Mouse (Mus musculus): Measurements from ENCODE around the gene Kcnk13. TPM values are rescaled to one million over a fixed set of nuclear protein-coding genes. Genes with fewer than 3 reads are reported as not detected.

The Kcnk13 gene
- total RNA-seq, 2 experiments from 2014 or later = not detected

DNA sequence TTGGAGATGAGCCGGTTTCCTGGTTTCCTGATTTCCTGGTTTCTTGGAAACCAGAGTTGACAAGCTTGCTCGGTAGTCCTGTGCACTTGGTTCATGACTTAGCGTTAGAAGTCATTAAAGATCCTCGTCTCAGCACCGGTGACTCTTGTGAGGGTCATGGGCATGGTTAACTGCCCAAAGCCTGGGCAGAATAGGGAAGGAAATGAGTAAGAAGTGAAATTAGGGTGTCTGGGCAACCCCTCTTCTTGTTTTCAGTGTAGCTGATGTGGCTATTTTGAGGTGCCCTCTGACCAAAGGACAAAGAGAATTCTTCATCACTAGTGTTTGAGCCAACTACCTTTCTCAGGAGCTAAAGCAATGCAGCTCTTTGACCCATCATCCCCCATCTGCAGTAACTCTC is 41.0 kb downstream of the Kcnk13 start:
- ATAC-seq (replicated peaks; ENCODE audit: low FRiP score, poor library complexity, severe bottlenecking) = no peak

DNA sequence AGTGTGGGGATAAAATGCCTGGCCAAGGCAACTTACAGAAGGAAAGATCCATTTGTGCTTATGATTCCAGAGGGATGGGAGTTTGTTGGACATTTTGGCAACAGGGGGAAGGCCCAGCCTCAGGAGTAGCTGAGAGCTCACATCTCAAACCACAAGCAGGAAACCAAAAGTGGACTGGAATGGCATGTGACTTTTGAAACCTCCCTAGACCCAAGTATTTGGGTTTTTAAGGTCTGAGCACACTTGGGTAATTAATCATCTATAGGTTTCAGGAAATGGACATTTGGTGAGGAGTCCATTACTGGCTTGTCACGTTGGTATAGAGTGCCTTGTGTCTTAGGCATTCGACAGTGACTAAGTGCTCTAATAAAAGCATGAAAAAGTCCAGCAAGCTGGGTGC is 42.4 kb downstream of the Kcnk13 start:
- ATAC-seq (replicated peaks; ENCODE audit: low FRiP score, poor library complexity, severe bottlenecking) = no peak

DNA sequence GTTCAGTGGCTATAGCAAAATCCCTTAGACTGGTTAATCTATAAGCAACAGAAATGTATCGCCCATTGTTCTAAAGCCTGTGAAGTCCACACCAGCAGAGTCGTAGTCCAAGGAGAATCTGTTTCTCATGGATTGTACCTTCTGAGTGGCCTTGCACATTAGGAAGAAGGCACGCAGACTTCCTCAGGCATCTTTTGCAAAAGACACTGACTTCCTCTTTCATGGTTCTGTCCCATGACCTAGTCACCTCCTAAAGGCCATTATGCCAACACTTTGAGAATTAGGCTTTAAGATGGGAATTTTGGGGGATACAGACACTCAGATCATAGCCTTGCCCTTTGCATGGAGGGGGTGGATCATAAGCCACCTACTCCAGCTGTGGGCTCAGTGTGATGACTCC is 48.5 kb downstream of the Kcnk13 start:
- no peak for ATAC-seq (replicated peaks; ENCODE audit: low FRiP score, poor library complexity, severe bottlenecking)

GRCm38 (mm10) chr12:100015146-100015545 is 50.8 kb downstream of the Kcnk13 start:
- no peak for ATAC-seq (replicated peaks; ENCODE audit: low FRiP score, poor library complexity, severe bottlenecking)

DNA sequence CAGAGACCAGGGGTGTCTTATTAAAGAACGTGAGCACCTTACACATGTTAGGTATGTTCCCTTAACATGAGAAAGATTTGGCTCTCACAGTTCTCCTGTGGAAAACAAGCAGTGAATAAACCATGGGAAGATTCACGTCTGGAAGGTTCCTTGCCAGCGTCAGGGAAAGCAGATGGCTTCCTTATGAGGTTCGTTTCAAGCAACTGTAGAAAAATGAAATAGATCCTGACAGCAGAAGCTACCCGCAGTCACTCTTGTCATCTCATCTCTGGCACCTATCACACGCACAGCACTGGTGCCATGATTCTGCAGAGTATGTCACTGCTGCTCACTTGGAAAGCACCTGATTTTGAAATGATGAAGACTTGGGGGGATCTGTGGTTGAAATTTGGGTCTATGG is 53.4 kb downstream of the Kcnk13 start:
- no peak for ATAC-seq (replicated peaks; ENCODE audit: low FRiP score, poor library complexity, severe bottlenecking)

DNA sequence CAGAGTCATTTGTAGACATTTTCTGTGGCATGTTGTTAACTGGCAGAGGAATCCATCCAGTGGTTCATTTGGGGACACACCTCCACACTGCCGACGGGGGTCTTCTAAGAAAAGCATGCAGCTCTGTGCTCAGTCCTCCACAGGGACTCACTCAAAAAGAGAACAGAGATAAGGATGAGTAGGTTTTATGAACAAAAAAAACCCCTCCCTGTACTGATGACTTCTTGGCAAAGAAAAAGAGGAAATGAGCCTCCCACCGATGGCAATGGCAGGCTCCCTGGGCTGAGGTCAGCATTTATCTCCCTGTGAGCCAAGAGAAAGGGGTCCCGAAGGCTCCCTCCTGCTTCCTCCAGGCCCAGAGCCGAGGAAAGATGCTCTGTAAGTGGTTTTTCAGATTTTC is 58.2 kb downstream of the Kcnk13 start:
- ATAC-seq (replicated peaks; ENCODE audit: low FRiP score, poor library complexity, severe bottlenecking) = no peak

- no peak for ATAC-seq (replicated peaks; ENCODE audit: low FRiP score, poor library complexity, severe bottlenecking)
Observed at GRCm38 (mm10) chr12:100023821-100024365, 59.6 kb downstream of the Kcnk13 start.

DNA sequence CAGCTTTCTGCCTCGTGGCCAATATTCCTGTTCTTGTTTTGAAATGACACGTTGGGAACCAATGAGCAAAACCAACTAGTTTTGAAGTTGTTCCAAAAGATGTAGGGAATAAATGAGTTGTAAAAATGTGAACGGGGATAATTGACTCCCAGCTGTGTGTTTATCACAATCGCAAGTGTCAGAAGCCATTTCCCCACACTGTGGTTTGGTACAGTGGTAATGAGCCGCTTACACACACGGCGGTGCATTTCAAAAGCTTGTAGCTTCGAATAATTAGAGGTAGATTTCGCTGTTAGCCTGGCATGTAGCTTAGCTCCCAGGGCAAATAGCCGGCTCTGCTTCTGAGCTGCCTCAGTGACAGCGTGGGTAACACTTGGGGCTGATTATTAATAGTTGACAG is 61.4 kb downstream of the Kcnk13 start:
- no peak for ATAC-seq (replicated peaks; ENCODE audit: low FRiP score, poor library complexity, severe bottlenecking)

DNA sequence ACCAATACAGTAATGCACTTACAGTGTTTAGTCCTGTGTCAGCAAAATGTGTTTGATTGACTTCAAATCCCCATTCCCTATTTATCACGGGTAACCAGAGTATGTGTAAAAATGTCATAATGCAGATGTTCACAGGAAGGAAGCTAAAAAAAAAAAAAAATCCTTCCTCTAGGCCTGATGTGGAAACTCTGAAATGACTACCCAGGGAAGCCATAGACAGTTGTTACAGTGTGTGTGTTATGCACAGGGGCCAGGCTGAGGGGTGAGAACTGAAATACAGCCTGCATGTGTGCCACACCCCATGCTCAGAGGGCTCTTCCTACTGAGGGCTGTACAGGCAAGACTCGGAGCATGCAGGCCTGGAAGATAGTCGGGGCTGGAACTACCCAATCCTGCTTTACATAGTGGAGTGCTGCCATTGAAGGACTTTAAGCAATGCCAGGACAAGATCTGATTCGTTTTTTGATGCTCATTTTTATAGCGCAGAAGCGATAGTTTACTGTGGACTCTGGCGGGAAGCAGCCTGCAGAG is 62.5 kb downstream of the Kcnk13 start:
- ATAC-seq (replicated peaks; ENCODE audit: low FRiP score, poor library complexity, severe bottlenecking) = no peak

DNA sequence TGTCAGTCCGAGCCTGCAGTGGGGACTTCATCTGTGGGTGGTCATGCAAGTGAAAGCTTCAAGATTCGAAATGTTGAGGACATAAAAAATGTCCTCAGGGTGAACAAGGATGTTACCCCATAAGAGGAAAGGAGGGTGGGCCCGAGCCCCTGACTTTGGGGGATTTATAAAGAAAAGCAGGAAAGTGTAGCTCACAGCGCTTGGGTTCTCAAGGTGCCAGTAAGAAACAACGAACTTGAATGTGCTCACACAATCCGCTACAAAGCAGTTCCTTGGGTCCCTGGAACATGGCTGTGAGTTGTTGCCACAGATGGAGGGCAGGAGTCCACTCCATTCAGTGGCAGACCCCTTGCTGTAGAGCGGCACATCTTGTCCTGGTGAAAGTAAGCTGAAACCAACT is 63.0 kb downstream of the Kcnk13 start:
- ATAC-seq (replicated peaks; ENCODE audit: low FRiP score, poor library complexity, severe bottlenecking) = no peak

GRCm38 (mm10) chr12:100031681-100032080 is 67.4 kb downstream of the Kcnk13 start:
- ATAC-seq (replicated peaks; ENCODE audit: low FRiP score, poor library complexity, severe bottlenecking) = no peak

GRCm38 (mm10) chr12:100032521-100032920 is 68.2 kb downstream of the Kcnk13 start:
- no peak for ATAC-seq (replicated peaks; ENCODE audit: low FRiP score, poor library complexity, severe bottlenecking)

- ATAC-seq (replicated peaks; ENCODE audit: low FRiP score, poor library complexity, severe bottlenecking) = no peak
Observed at GRCm38 (mm10) chr12:100038741-100039262, 74.5 kb downstream of the Kcnk13 start.

DNA sequence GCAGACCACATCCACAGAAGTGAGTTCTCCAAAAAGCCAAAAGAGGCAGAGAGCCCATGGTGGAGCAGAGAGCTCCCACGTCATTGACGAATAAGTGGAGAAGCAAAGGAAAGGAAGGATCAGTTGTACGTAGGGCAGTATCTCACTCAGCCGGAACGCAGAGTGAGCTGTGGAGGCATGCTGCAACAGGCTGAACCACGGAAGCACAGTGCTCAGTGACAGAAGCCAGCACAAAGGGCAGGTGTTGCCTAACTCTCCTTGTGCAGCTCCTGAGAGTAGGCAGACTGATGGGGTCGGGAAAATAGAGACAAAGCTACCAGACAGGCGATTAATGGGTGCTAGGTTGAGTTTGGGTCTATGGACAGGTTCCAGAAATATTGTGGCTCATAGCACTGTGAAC is 77.8 kb downstream of the Kcnk13 start:
- ATAC-seq (replicated peaks; ENCODE audit: low FRiP score, poor library complexity, severe bottlenecking) = no peak

DNA sequence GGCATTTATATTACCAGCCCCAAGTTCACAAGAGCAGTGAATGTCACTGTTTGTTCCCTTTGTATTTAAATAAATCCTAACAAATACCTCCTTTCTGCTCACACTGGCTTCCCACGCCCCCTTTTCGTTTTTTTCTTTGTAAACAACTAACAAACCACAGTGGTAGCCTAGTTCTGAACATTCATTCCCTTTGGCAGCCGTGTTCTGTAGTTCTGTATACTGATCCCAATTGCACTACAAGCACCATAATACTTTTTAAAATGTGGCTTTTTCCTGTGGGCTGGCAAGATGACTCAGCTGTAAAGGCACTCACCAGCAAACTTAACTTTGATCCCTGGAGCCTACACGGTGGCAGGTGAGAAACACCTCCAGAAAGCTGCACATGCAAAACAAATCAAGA is 80.4 kb downstream of the Kcnk13 start:
- no peak for ATAC-seq (replicated peaks; ENCODE audit: low FRiP score, poor library complexity, severe bottlenecking)

DNA sequence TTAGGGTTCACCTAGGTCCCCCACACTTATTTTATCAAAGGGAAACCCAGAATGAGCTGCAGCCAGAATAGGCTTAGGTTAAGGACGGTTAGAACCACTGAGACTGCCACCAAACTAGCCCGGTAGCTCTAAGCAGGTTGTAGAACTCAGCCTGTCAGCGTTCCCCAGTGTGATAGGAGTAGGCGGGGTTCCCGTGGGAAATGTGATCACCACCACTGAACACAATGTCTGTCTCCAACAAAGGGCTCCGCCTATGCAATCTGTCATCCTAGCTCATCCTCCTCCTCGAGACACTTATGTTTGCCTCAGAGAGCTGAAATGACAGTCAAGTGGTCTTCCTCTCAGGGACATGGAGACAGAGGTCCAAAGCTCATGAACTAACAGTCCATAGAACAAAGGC is 86.3 kb downstream of the Kcnk13 start:
- no peak for ATAC-seq (replicated peaks; ENCODE audit: low FRiP score, poor library complexity, severe bottlenecking)

DNA sequence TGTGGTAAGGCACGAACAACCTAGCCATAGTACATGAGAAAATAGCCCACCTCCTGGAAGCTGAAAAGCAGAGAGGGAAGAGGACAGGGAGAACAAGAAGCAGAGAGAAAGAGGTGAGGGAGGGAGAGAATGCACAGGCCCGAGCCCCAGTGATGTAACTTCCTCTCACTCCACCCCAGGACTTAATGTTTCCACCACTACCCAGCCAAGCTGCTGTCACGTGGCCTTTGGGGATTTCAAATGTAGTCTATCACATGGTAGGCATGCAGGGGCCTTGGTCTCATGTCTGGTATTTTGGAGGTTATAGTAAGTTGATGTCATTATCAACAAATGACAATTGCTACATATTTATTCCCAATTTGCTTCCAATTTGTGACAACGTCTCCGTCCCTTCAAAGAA is 89.3 kb downstream of the Kcnk13 start:
- ATAC-seq (replicated peaks; ENCODE audit: low FRiP score, poor library complexity, severe bottlenecking) = no peak

- ATAC-seq (replicated peaks; ENCODE audit: low FRiP score, poor library complexity, severe bottlenecking) = no peak
Observed at GRCm38 (mm10) chr12:100061071-100061470, 96.8 kb downstream of the Kcnk13 start.

DNA sequence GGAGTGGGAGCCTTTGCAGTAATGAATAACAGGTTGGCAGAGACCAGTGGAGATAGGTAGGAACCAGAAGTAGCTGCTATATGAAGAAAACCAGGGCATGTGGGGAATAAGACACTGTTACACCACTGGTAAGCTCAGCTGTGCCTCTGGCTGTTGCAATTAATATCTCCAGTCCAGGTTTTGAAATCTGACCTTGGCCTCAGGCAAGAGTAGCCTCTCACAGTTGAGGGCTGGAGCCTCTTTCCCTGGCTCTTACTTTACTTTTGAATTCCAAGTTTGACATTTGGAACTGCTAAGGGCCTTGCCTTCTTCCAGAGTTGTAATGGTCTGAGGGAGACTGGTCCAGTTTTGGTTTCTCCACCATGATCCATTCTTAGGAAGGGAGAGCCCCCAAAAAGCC is 97.5 kb downstream of the Kcnk13 start:
- no peak for ATAC-seq (replicated peaks; ENCODE audit: low FRiP score, poor library complexity, severe bottlenecking)

GRCm38 (mm10) chr12:100062584-100062983 is 98.3 kb downstream of the Kcnk13 start:
- no peak for ATAC-seq (replicated peaks; ENCODE audit: low FRiP score, poor library complexity, severe bottlenecking)

DNA sequence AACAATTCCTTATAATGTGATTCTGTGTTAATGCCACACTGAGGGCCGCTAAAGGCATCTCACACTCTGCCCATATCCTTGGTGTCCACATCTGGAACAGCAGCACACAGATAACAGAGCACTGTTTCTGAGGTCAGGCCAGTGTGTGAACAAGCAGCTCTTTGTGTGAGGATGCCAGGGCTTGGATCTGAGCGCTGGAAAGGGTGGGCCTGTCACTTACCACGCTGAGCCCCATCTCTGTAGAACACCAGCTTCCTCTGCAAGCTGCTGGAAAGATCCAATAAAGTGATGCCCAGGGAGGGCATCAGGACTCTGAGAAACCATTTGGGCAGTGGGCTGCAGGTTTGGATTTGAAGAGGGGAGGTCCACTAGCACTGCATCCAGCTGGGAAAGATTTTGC is 100.8 kb downstream of the Kcnk13 start:
- ATAC-seq (replicated peaks; ENCODE audit: low FRiP score, poor library complexity, severe bottlenecking) = no peak

- no peak for ATAC-seq (replicated peaks; ENCODE audit: low FRiP score, poor library complexity, severe bottlenecking)
Observed at GRCm38 (mm10) chr12:100067477-100067876, 103.2 kb downstream of the Kcnk13 start.
